ENCODE assay signal across 10 mouse cellular contexts in genomic region chr8:70360769-70361168, GRCm38 (mm10). TPM values are rescaled to one million over a fixed set of nuclear protein-coding genes. Genes with fewer than 3 reads are reported as not detected.
DNase-seq lines count a peak whose midpoint lies in the region; ATAC-seq and TF ChIP-seq lines count a peak whose summit lies in the region.
"Had no signal": no experiment of that assay in that cellular context is flagged by ENCODE, and none has a peak within 500 bp of the region (broad histone marks: within the 10 kb centered on the region; RNA-seq: fewer than 3 reads in every experiment).

No protein-coding gene starts in this region.

- no peaks in the 10 kb centered on the region for H3K9me3 ChIP-seq in hindbrain, postnatal 0 days (ENCODE audit: low read length)
- no peaks in the 10 kb centered on the region for H3K9me3 ChIP-seq in hindbrain, embryonic 13.5 days
- H3K9me3 ChIP-seq in MEL (replicated peaks; ENCODE audit: insufficient read depth, low read length), result no peaks in the 10 kb centered on the region
- no peaks in the 10 kb centered on the region for H3K9me3 ChIP-seq in liver, embryonic 14.5 days (ENCODE audit: control insufficient read depth, low read length)
- H3K9me3 ChIP-seq in midbrain, embryonic 10.5 days (replicated peaks), result no peaks in the 10 kb centered on the region
- H3K9me3 ChIP-seq: stomach, embryonic 15.5 days had no signal

- no peaks in the 10 kb centered on the region for H3K4me1 ChIP-seq in hindbrain, postnatal 0 days (ENCODE audit: insufficient read depth, low read length)
- H3K4me1 ChIP-seq in hindbrain, embryonic 13.5 days (replicated peaks), result no peaks in the 10 kb centered on the region
- H3K4me1 ChIP-seq in MEL (ENCODE audit: control insufficient read depth in 1 of 2, insufficient read depth in 2 of 2, low read length in 2 of 2), result peaks cover 5 to 8% of the 10 kb centered on the region in 2 experiments
- H3K4me1 ChIP-seq in liver, embryonic 14.5 days (replicated peaks; ENCODE audit: control insufficient read depth in 2 of 2, insufficient read depth in 2 of 2, low read length in 1 of 2), result peaks cover 18% of the 10 kb centered on the region in 2 experiments
- H3K4me1 ChIP-seq in midbrain, embryonic 10.5 days, result peaks cover 18% of the 10 kb centered on the region
- H3K4me1 ChIP-seq: stomach, embryonic 15.5 days had no signal

- no peak for TF ChIP-seq POLR2A in MEL (IDR thresholded peaks at IDR 0.05; ENCODE audit: control insufficient read depth in 1 of 2, insufficient read depth in 1 of 2, low read depth in 1 of 2, low read length in 2 of 2, poor library complexity in 1 of 2)

- peak; percentile 43 for TF ChIP-seq CTCF in hindbrain, postnatal 0 days (IDR thresholded peaks at IDR 0.05; ENCODE audit: low read depth)
- peak; percentile 43 to 51 (median 46) for TF ChIP-seq CTCF in MEL (IDR thresholded peaks at IDR 0.05 in 2 of 3, conservative IDR thresholded peaks at IDR 0.05 in 1 of 3; ENCODE audit: control insufficient read depth in 1 of 3, insufficient read depth in 1 of 3, low read depth in 2 of 3, low read length in 3 of 3, poor library complexity in 1 of 3, severe bottlenecking in 1 of 3)
- TF ChIP-seq CTCF in liver, embryonic 14.5 days (IDR thresholded peaks at IDR 0.05; ENCODE audit: low read depth), result peak; percentile 88

- no peaks in the 10 kb centered on the region for H3K27me3 ChIP-seq in hindbrain, postnatal 0 days (ENCODE audit: insufficient read depth, low read length)
- H3K27me3 ChIP-seq in hindbrain, embryonic 13.5 days, result peaks cover 18% of the 10 kb centered on the region
- no peaks in the 10 kb centered on the region for H3K27me3 ChIP-seq in MEL (ENCODE audit: control insufficient read depth in 1 of 2, insufficient read depth in 2 of 2, low read length in 2 of 2)
- H3K27me3 ChIP-seq in liver, embryonic 14.5 days (ENCODE audit: control insufficient read depth, insufficient read depth, low read length), result no peaks in the 10 kb centered on the region; the same call in 1 of the 2 replicates
- H3K27me3 ChIP-seq in midbrain, embryonic 10.5 days (ENCODE audit: low read depth, poor library complexity, severe bottlenecking), result peaks cover 20% of the 10 kb centered on the region
- H3K27me3 ChIP-seq: stomach, embryonic 15.5 days had no signal

- DNase-seq in hindbrain, postnatal 0 days (ENCODE audit: low spot score), result no peak
- peak; percentile 59 for DNase-seq in 3T3-L1 (ENCODE audit: low read depth, low spot score)
- peak; percentile 58 for DNase-seq in MEL (ENCODE audit: low read depth, low spot score)
- no peak for DNase-seq in liver, embryonic 14.5 days (ENCODE audit: low read depth in 3 of 3, low spot score in 3 of 3)
- no peak for DNase-seq in midbrain, embryonic 10.5 days (ENCODE audit: low spot score)
- DNase-seq in adrenal gland, adult 2 months, result no peak

- H3K27ac ChIP-seq in hindbrain, postnatal 0 days, result no peak overlapping the region
- no peak overlapping the region for H3K27ac ChIP-seq in hindbrain, embryonic 13.5 days
- H3K27ac ChIP-seq in MEL (ENCODE audit: control insufficient read depth, low read depth, low read length), result no peak overlapping the region
- H3K27ac ChIP-seq in liver, embryonic 14.5 days, result no peak overlapping the region
- no peak overlapping the region for H3K27ac ChIP-seq in midbrain, embryonic 10.5 days (replicated peaks)
- H3K27ac ChIP-seq: stomach, embryonic 15.5 days had no signal

- H3K4me2 ChIP-seq in hindbrain, postnatal 0 days (ENCODE audit: low read depth, low read length), result no peak overlapping the region
- H3K4me2 ChIP-seq in hindbrain, embryonic 13.5 days, result no peak overlapping the region
- H3K4me2 ChIP-seq in liver, embryonic 14.5 days (ENCODE audit: low read depth), result no peak overlapping the region
- H3K4me2 ChIP-seq: stomach, embryonic 15.5 days had no signal

- no peak overlapping the region for H3K4me3 ChIP-seq in hindbrain, postnatal 0 days (ENCODE audit: low read length)
- no peak overlapping the region for H3K4me3 ChIP-seq in hindbrain, embryonic 13.5 days
- H3K4me3 ChIP-seq in MEL (ENCODE audit: control insufficient read depth in 1 of 2, insufficient read depth in 1 of 2, low read depth in 2 of 2, low read length in 2 of 2), result no peak overlapping the region
- H3K4me3 ChIP-seq in liver, embryonic 14.5 days (ENCODE audit: insufficient read depth in 1 of 2, low read depth in 2 of 2, low read length in 2 of 2), result no peak overlapping the region
- H3K4me3 ChIP-seq in midbrain, embryonic 10.5 days, result no peak overlapping the region
- H3K4me3 ChIP-seq: stomach, embryonic 15.5 days had no signal

- no peak for TF ChIP-seq EP300 in MEL (IDR thresholded peaks at IDR 0.05; ENCODE audit: low read depth in 1 of 2, low read length in 2 of 2)
- TF ChIP-seq EP300 in liver, embryonic 14.5 days (IDR thresholded peaks at IDR 0.05; ENCODE audit: low read depth), result no peak

- 56% methylated on average over 4 of the region's 4 CpGs for WGBS in hindbrain, postnatal 0 days
- 41% methylated on average over 4 of the region's 4 CpGs for WGBS in hindbrain, embryonic 13.5 days
- WGBS in liver, embryonic 14.5 days (ENCODE audit: insufficient replicate concordance), result 51% methylated on average over 4 of the region's 4 CpGs
- WGBS in midbrain, embryonic 10.5 days, result 44% methylated on average over 4 of the region's 4 CpGs

- no peaks in the 10 kb centered on the region for H3K36me3 ChIP-seq in hindbrain, postnatal 0 days (ENCODE audit: insufficient read depth, low read length)
- no peaks in the 10 kb centered on the region for H3K36me3 ChIP-seq in hindbrain, embryonic 13.5 days
- peaks cover 0 to 10% of the 10 kb centered on the region in 2 experiments; a peak in 2 of 4 replicates for H3K36me3 ChIP-seq in MEL (ENCODE audit: control insufficient read depth in 1 of 2, insufficient read depth in 2 of 2, low read length in 2 of 2)
- H3K36me3 ChIP-seq in liver, embryonic 14.5 days (replicated peaks; ENCODE audit: control insufficient read depth, insufficient read depth, low read depth), result no peaks in the 10 kb centered on the region
- no peaks in the 10 kb centered on the region for H3K36me3 ChIP-seq in midbrain, embryonic 10.5 days
- H3K36me3 ChIP-seq: stomach, embryonic 15.5 days had no signal

- no peak for ATAC-seq in hindbrain, postnatal 0 days
- no peak for ATAC-seq in hindbrain, embryonic 13.5 days (ENCODE audit: low FRiP score)
- no peak for ATAC-seq in liver, embryonic 14.5 days (ENCODE audit: insufficient read depth)
- ATAC-seq in activated CD4-positive, CD25-positive, alpha-beta regulatory T cell, adult 4 months, result no peak

- TF ChIP-seq RAD21 in MEL (IDR thresholded peaks at IDR 0.05; ENCODE audit: low read depth, low read length), result peak; percentile 28

- no peaks in the 10 kb centered on the region for H3K79me2 ChIP-seq in MEL (ENCODE audit: control insufficient read depth, insufficient read depth, low read length, poor library complexity)

- H3K9ac ChIP-seq in hindbrain, postnatal 0 days (replicated peaks; ENCODE audit: low read length), result no peak overlapping the region
- no peak overlapping the region for H3K9ac ChIP-seq in hindbrain, embryonic 13.5 days
- no peak overlapping the region for H3K9ac ChIP-seq in MEL (ENCODE audit: control insufficient read depth, low read depth, low read length, poor library complexity, severe bottlenecking)
- H3K9ac ChIP-seq in liver, embryonic 14.5 days (replicated peaks), result no peak overlapping the region
- H3K9ac ChIP-seq: stomach, embryonic 15.5 days had no signal

RNA-seq across cellular contexts. Expression of gene Upf1, which starts 7.7 kb away (rescaled TPM):
- total RNA-seq in hindbrain, postnatal 0 days (2014; rRNA removed), result 40.4 and 48.4 TPM in 2 replicates
- 8.6 and 10.3 TPM in 2 replicates for polyA plus RNA-seq in hindbrain, postnatal 0 days (2015; fragmentation: Nextera tagmentation; extraction: Ambion mirVana)
- 14.4 and 15.9 TPM in 2 replicates for polyA plus RNA-seq in hindbrain, embryonic 13.5 days (2015; fragmentation: Nextera tagmentation; extraction: Ambion mirVana)
- 55.4 and 56.3 TPM in 2 replicates for total RNA-seq in MEL (2012; rRNA removed)
- polyA plus RNA-seq in MEL (2012; ENCODE audit: insufficient read depth in 1 of 2, insufficient read length in 2 of 2, low read depth in 1 of 2, low replicate concordance in 2 of 2, missing spikeins in 1 of 2), result 100 to 1,000 TPM in 1 of 2 experiments, 10 to 100 TPM in 1; 89.5 to 289 TPM
- 12.3 and 14.1 TPM in 2 replicates for polyA plus RNA-seq in liver, embryonic 14.5 days (2012; rRNA removed)
- 9.3 and 11.6 TPM in 2 replicates for polyA plus RNA-seq in liver, embryonic 14.5 days (2014; fragmentation: Nextera tagmentation; extraction: Ambion mirVana)
- polyA plus RNA-seq in activated CD4-positive, CD25-positive, alpha-beta regulatory T cell, adult 4 months (2017; shearing (Covaris generic)), result 10 to 100 TPM; 12.1 to 15.3 TPM
- polyA plus RNA-seq in midbrain, embryonic 10.5 days (2016; fragmentation: Nextera tagmentation; extraction: Ambion mirVana), result 16.8 and 19.1 TPM in 2 replicates
- total RNA-seq in adrenal gland, adult 2 months (2021), result 10 to 100 TPM; 60.0 to 60.5 TPM
- polyA plus RNA-seq in adrenal gland, adult 2 months (2012; rRNA removed), result 45.1 and 53.3 TPM in 2 replicates

RNA-seq across cellular contexts. Expression of gene Comp, which starts 12.6 kb away (rescaled TPM):
- total RNA-seq in hindbrain, postnatal 0 days (2014; rRNA removed), result 0.21 and 0.29 TPM in 2 replicates
- polyA plus RNA-seq in hindbrain, postnatal 0 days (2015; fragmentation: Nextera tagmentation; extraction: Ambion mirVana), result 0.25 and 0.33 TPM in 2 replicates
- 0.14 and 0.96 TPM in 2 replicates for polyA plus RNA-seq in hindbrain, embryonic 13.5 days (2015; fragmentation: Nextera tagmentation; extraction: Ambion mirVana)
- total RNA-seq in MEL (2012; rRNA removed), result not detected in 2 replicates
- under 1 TPM in 1 of 2 experiments, not detected in 1; 0.54 TPM for polyA plus RNA-seq in MEL (2012; ENCODE audit: insufficient read depth in 1 of 2, insufficient read length in 2 of 2, low read depth in 1 of 2, low replicate concordance in 2 of 2, missing spikeins in 1 of 2)
- 0.39 and 0.47 TPM in 2 replicates for polyA plus RNA-seq in liver, embryonic 14.5 days (2012; rRNA removed)
- 0.29 and 0.85 TPM in 2 replicates for polyA plus RNA-seq in liver, embryonic 14.5 days (2014; fragmentation: Nextera tagmentation; extraction: Ambion mirVana)
- under 1 TPM in 1 of 2 experiments, not detected in 1; 0.95 TPM for polyA plus RNA-seq in activated CD4-positive, CD25-positive, alpha-beta regulatory T cell, adult 4 months (2017; shearing (Covaris generic))
- polyA plus RNA-seq in midbrain, embryonic 10.5 days (2016; fragmentation: Nextera tagmentation; extraction: Ambion mirVana), result 0.37 and 0.39 TPM in 2 replicates
- total RNA-seq in adrenal gland, adult 2 months (2021), result under 1 TPM; 0.14 to 0.35 TPM
- 0.38 and 0.44 TPM in 2 replicates for polyA plus RNA-seq in adrenal gland, adult 2 months (2012; rRNA removed)

RNA-seq across cellular contexts. Expression of gene Gdf1, which starts 31.2 kb away (rescaled TPM):
- total RNA-seq in hindbrain, postnatal 0 days (2014; rRNA removed), result 5.3 and 8.4 TPM in 2 replicates
- 6.0 and 6.9 TPM in 2 replicates for polyA plus RNA-seq in hindbrain, postnatal 0 days (2015; fragmentation: Nextera tagmentation; extraction: Ambion mirVana)
- 1.2 and 2.6 TPM in 2 replicates for polyA plus RNA-seq in hindbrain, embryonic 13.5 days (2015; fragmentation: Nextera tagmentation; extraction: Ambion mirVana)
- 1.9 and 2.6 TPM in 2 replicates for total RNA-seq in MEL (2012; rRNA removed)
- polyA plus RNA-seq in MEL (2012; ENCODE audit: insufficient read depth in 1 of 2, insufficient read length in 2 of 2, low read depth in 1 of 2, low replicate concordance in 2 of 2, missing spikeins in 1 of 2), result 1 to 10 TPM in 1 of 2 experiments, not detected in 1; 1.9 TPM
- polyA plus RNA-seq in liver, embryonic 14.5 days (2012; rRNA removed), result 0.16 and 0.22 TPM in 2 replicates
- polyA plus RNA-seq in liver, embryonic 14.5 days (2014; fragmentation: Nextera tagmentation; extraction: Ambion mirVana), result not detected in 2 replicates
- polyA plus RNA-seq in activated CD4-positive, CD25-positive, alpha-beta regulatory T cell, adult 4 months (2017; shearing (Covaris generic)), result under 1 TPM in 1 of 2 experiments, not detected in 1; 0.79 TPM
- polyA plus RNA-seq in midbrain, embryonic 10.5 days (2016; fragmentation: Nextera tagmentation; extraction: Ambion mirVana), result 3.8 and 5.7 TPM in 2 replicates
- total RNA-seq in adrenal gland, adult 2 months (2021), result under 1 TPM in 1 of 2 experiments, not detected in 1; 0.41 TPM
- polyA plus RNA-seq in adrenal gland, adult 2 months (2012; rRNA removed), result 7.9 and 9.8 TPM in 2 replicates
- total RNA-seq: adrenal gland, adult 18-20 months had no signal

RNA-seq across cellular contexts. Expression of gene Cers1, which starts 45.2 kb away (rescaled TPM):
- total RNA-seq in hindbrain, postnatal 0 days (2014; rRNA removed), result 92.5 and 101 TPM in 2 replicates
- 43.4 and 45.5 TPM in 2 replicates for polyA plus RNA-seq in hindbrain, postnatal 0 days (2015; fragmentation: Nextera tagmentation; extraction: Ambion mirVana)
- 24.5 and 25.1 TPM in 2 replicates for polyA plus RNA-seq in hindbrain, embryonic 13.5 days (2015; fragmentation: Nextera tagmentation; extraction: Ambion mirVana)
- total RNA-seq in MEL (2012; rRNA removed), result 3.4 and 5.0 TPM in 2 replicates
- 1 to 10 TPM in 1 of 2 experiments, not detected in 1; 7.7 TPM for polyA plus RNA-seq in MEL (2012; ENCODE audit: insufficient read depth in 1 of 2, insufficient read length in 2 of 2, low read depth in 1 of 2, low replicate concordance in 2 of 2, missing spikeins in 1 of 2)
- polyA plus RNA-seq in liver, embryonic 14.5 days (2012; rRNA removed), result 0.09 and 0.14 TPM in 2 replicates
- not detected in 2 replicates for polyA plus RNA-seq in liver, embryonic 14.5 days (2014; fragmentation: Nextera tagmentation; extraction: Ambion mirVana)
- polyA plus RNA-seq in activated CD4-positive, CD25-positive, alpha-beta regulatory T cell, adult 4 months (2017; shearing (Covaris generic)), result not detected
- 4.6 and 5.3 TPM in 2 replicates for polyA plus RNA-seq in midbrain, embryonic 10.5 days (2016; fragmentation: Nextera tagmentation; extraction: Ambion mirVana)
- total RNA-seq in adrenal gland, adult 2 months (2021), result 1 to 10 TPM; 2.5 to 3.8 TPM
- 4.9 and 5.2 TPM in 2 replicates for polyA plus RNA-seq in adrenal gland, adult 2 months (2012; rRNA removed)

RNA-seq across cellular contexts. Expression of gene Cope, which starts 58.5 kb away (rescaled TPM):
- total RNA-seq in hindbrain, postnatal 0 days (2014; rRNA removed), result 126 and 159 TPM in 2 replicates
- polyA plus RNA-seq in hindbrain, postnatal 0 days (2015; fragmentation: Nextera tagmentation; extraction: Ambion mirVana), result 286 and 291 TPM in 2 replicates
- polyA plus RNA-seq in hindbrain, embryonic 13.5 days (2015; fragmentation: Nextera tagmentation; extraction: Ambion mirVana), result 275 and 288 TPM in 2 replicates
- 132 and 134 TPM in 2 replicates for total RNA-seq in MEL (2012; rRNA removed)
- 100 to 1,000 TPM in 1 of 2 experiments, not detected in 1; 232 TPM for polyA plus RNA-seq in MEL (2012; ENCODE audit: insufficient read depth in 1 of 2, insufficient read length in 2 of 2, low read depth in 1 of 2, low replicate concordance in 2 of 2, missing spikeins in 1 of 2)
- 138 and 180 TPM in 2 replicates for polyA plus RNA-seq in liver, embryonic 14.5 days (2012; rRNA removed)
- polyA plus RNA-seq in liver, embryonic 14.5 days (2014; fragmentation: Nextera tagmentation; extraction: Ambion mirVana), result 164 and 171 TPM in 2 replicates
- 100 to 1,000 TPM; 312 to 332 TPM for polyA plus RNA-seq in activated CD4-positive, CD25-positive, alpha-beta regulatory T cell, adult 4 months (2017; shearing (Covaris generic))
- polyA plus RNA-seq in midbrain, embryonic 10.5 days (2016; fragmentation: Nextera tagmentation; extraction: Ambion mirVana), result 308 and 311 TPM in 2 replicates
- total RNA-seq in adrenal gland, adult 2 months (2021), result 100 to 1,000 TPM; 203 to 233 TPM
- 491 and 579 TPM in 2 replicates for polyA plus RNA-seq in adrenal gland, adult 2 months (2012; rRNA removed)

Comparison
In these comparisons a context has a peak if more than half of its experiments do, and no peak if none do; other contexts are left out.
1. DNase-seq: peak in 3T3-L1 (single experiment) and MEL (single experiment); none in hindbrain, postnatal 0 days (single experiment), liver, embryonic 14.5 days (0 of 3), midbrain, embryonic 10.5 days (single experiment) and adrenal gland, adult 2 months (single experiment).
2. Peak in every context shown above with its lines, with median percentiles within 50 percentile points of each other: CTCF ChIP-seq.